Mouse (Mus musculus) thymus, postnatal 25 days (tissue): ENCODE data around the gene Mageb1.
"Not testable (repeated sequence)": the region's sequence is repeated elsewhere in the genome, so short reads cannot be mapped to it uniquely, and the experiment has no call there.

ENCODE experiments used
- DNase-seq: peaks from one replicate; pipeline ENCODE4 v3.0.0; 2022

Gene Mageb1

GRCm38 (mm10) chrX:92016233-92016632 lies at the start of gene Mageb1:
Gene Mageb1, minus strand, starts transcription at chrX:92016333.
- DNase-seq = not testable (repeated sequence)
